Comparison of ENCODE assay signal across 26 mouse cellular contexts in the genomic region with DNA sequence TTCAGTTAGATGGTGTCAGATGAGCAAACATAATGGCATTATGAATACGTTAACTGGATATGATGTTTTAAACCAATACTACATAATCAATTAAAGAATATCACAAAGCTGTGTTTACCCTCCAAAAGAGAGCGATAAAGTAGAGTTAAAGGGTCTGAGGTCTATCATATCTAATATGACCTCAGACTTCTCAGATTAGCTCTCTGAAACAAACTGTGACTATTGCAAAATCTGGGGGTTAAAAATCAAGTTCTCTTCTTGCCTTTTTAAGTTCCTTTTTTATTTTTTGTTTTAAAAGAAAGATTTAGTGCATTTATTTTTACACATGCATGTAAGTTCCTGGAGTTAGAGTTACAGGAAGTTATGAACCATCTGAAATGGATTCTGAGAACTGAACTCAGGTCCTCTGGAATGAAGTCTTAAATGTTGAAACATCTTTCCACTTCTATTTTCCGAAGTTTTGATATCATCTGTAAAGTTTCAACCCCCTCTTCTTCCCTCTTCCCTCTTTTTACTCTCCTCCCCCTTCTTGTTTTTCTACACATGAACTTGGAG.
A peak's percentile ranks its signal among the peaks of the same experiment; 100 is the strongest.
DNase-seq lines count a peak whose midpoint lies in the region; ATAC-seq and TF ChIP-seq lines count a peak whose summit lies in the region.
"Had no signal": no experiment of that assay in that cellular context is flagged by ENCODE, and none has a peak within 500 bp of the region (broad histone marks: within the 10 kb centered on the region; RNA-seq: fewer than 3 reads in every experiment).

No protein-coding gene starts in this region.

- no peaks in the 10 kb centered on the region for H3K36me3 ChIP-seq in liver, adult 2 months (ENCODE audit: control insufficient read depth, insufficient read depth, low read length)
- H3K36me3 ChIP-seq in liver, embryonic 11.5 days (ENCODE audit: control insufficient read depth, insufficient read depth, low read length): no peaks in the 10 kb centered on the region
- H3K36me3 ChIP-seq: embryonic facial prominence, embryonic 12.5 days; embryonic facial prominence, embryonic 15.5 days; heart, embryonic 12.5 days; heart, embryonic 15.5 days; hindbrain, embryonic 10.5 days; hindbrain, embryonic 13.5 days had no signal

- 84% methylated on average over 3 of the region's 3 CpGs for WGBS in liver, adult 2 months
- 84% methylated on average over 3 of the region's 3 CpGs for WGBS in liver, embryonic 11.5 days

- TF ChIP-seq POLR2A in liver, adult 2 months (IDR thresholded peaks at IDR 0.05; ENCODE audit: extremely low read depth, insufficient read depth, low read length): no peak

- no peak overlapping the region for H3K4me3 ChIP-seq in liver, adult 2 months (ENCODE audit: insufficient read depth, low read depth, low read length)
- no peak overlapping the region for H3K4me3 ChIP-seq in liver, embryonic 11.5 days (ENCODE audit: low read depth, low read length)
- H3K4me3 ChIP-seq: embryonic facial prominence, embryonic 12.5 days; embryonic facial prominence, embryonic 15.5 days; gastrocnemius, adult 2 months; heart, embryonic 12.5 days; heart, embryonic 15.5 days; hindbrain, embryonic 10.5 days; hindbrain, embryonic 13.5 days had no signal

- no peak overlapping the region for H3K27ac ChIP-seq in liver, adult 2 months (replicated peaks; ENCODE audit: insufficient read depth, low read depth, low read length)
- no peak overlapping the region for H3K27ac ChIP-seq in liver, embryonic 11.5 days (ENCODE audit: low read depth, low read length)
- H3K27ac ChIP-seq: embryonic facial prominence, embryonic 12.5 days; embryonic facial prominence, embryonic 15.5 days; gastrocnemius, adult 2 months; heart, embryonic 15.5 days; hindbrain, embryonic 10.5 days; hindbrain, embryonic 13.5 days had no signal

- no peaks in the 10 kb centered on the region; the same call in 1 of the 2 replicates for H3K4me1 ChIP-seq in liver, adult 2 months (ENCODE audit: control insufficient read depth, insufficient read depth, low read length)
- H3K4me1 ChIP-seq in liver, embryonic 11.5 days (replicated peaks; ENCODE audit: control insufficient read depth, insufficient read depth, low read length): peaks cover 4% of the 10 kb centered on the region
- H3K4me1 ChIP-seq: embryonic facial prominence, embryonic 12.5 days had no signal

- no peak for TF ChIP-seq CTCF in liver, adult 2 months (IDR thresholded peaks at IDR 0.05; ENCODE audit: low read depth, low read length)

- ATAC-seq in liver, embryonic 11.5 days (replicated peaks; ENCODE audit: low FRiP score): no peak
- peak; percentile 57 for ATAC-seq in common myeloid progenitor, adult 5-6 weeks (replicated peaks; ENCODE audit: low read depth, poor library complexity, severe bottlenecking)
- peak; percentile 61 for ATAC-seq in megakaryocyte, adult 5-6 weeks (ENCODE audit: poor library complexity, severe bottlenecking)
- no peak for ATAC-seq in megakaryocyte-erythroid progenitor cell, adult 5-6 weeks (replicated peaks; ENCODE audit: low FRiP score, low TSS enrichment, poor library complexity, severe bottlenecking)
- ATAC-seq: forebrain, embryonic 14.5 days; forebrain, postnatal 0 days; hindbrain, embryonic 16.5 days; Patski had no signal

- peaks cover 3% of the 10 kb centered on the region; the same call in 1 of the 2 replicates for H3K79me2 ChIP-seq in liver, adult 2 months (ENCODE audit: control insufficient read depth, insufficient read depth, low read length)

- DNase-seq in liver, adult 2 months (ENCODE audit: extremely low read depth, low read depth, low spot score): peak; percentile 22
- DNase-seq in liver, embryonic 11.5 days (ENCODE audit: low spot score): no peak
- no peak for DNase-seq in lung, postnatal 14 days
- DNase-seq: adrenal gland, postnatal 10 days; adrenal gland, postnatal 36 days; cerebellum, adult 11-12 months; cerebellum, adult 9-10 months; cerebellum, postnatal 14 days; forebrain, postnatal 0 days; gastrocnemius, adult 2 months; gastrocnemius, postnatal 14 days; heart, adult 18-20 months; heart, postnatal 10 days; heart, postnatal 36 days had no signal

- no peak overlapping the region for H3K9ac ChIP-seq in liver, adult 2 months (ENCODE audit: low read depth, low read length)
- no peak overlapping the region for H3K9ac ChIP-seq in liver, embryonic 11.5 days (ENCODE audit: low read depth, low read length)
- H3K9ac ChIP-seq: embryonic facial prominence, embryonic 12.5 days; embryonic facial prominence, embryonic 15.5 days; forebrain, postnatal 0 days; heart, embryonic 12.5 days; heart, embryonic 15.5 days; hindbrain, embryonic 13.5 days had no signal

- H3K27me3 ChIP-seq in liver, adult 2 months (ENCODE audit: control insufficient read depth, insufficient read depth, low read length): no peaks in the 10 kb centered on the region
- H3K27me3 ChIP-seq in liver, embryonic 11.5 days (replicated peaks; ENCODE audit: control insufficient read depth, insufficient read depth, low read length): no peaks in the 10 kb centered on the region
- H3K27me3 ChIP-seq: embryonic facial prominence, embryonic 12.5 days; embryonic facial prominence, embryonic 15.5 days; heart, embryonic 12.5 days; heart, embryonic 15.5 days; hindbrain, embryonic 13.5 days; Patski had no signal

- no peak overlapping the region for H3K4me2 ChIP-seq in liver, embryonic 11.5 days
- H3K4me2 ChIP-seq: embryonic facial prominence, embryonic 12.5 days; embryonic facial prominence, embryonic 15.5 days; heart, embryonic 12.5 days; heart, embryonic 15.5 days; hindbrain, embryonic 13.5 days had no signal

- H3K9me3 ChIP-seq in liver, embryonic 11.5 days (ENCODE audit: control insufficient read depth, low read length): no peaks in the 10 kb centered on the region
- H3K9me3 ChIP-seq: embryonic facial prominence, embryonic 12.5 days; embryonic facial prominence, embryonic 15.5 days; heart, embryonic 15.5 days; hindbrain, embryonic 13.5 days had no signal

Comparison
In these comparisons a context has a peak if more than half of its experiments do, and no peak if none do; other contexts are left out.
1. ATAC-seq: peak in common myeloid progenitor, adult 5-6 weeks (single experiment) and megakaryocyte, adult 5-6 weeks (single experiment); none in liver, embryonic 11.5 days (single experiment) and megakaryocyte-erythroid progenitor cell, adult 5-6 weeks (single experiment).